Mouse (Mus musculus): ENCODE data around the gene Adck1. TPM values are rescaled to one million over a fixed set of nuclear protein-coding genes. Genes with fewer than 3 reads are reported as not detected.

Gene Adck1
- polyA plus RNA-seq, 1 experiment from 2014 or later = 6.8 TPM

GRCm38 (mm10) chr12:88475833-88476232 lies 115.5 kb downstream of the Adck1 start:
- H3K27ac ChIP-seq (replicated peaks) = no peak overlapping the region
- no peaks in the 10 kb centered on the region for H3K4me1 ChIP-seq (replicated peaks)
- no peaks in the 10 kb centered on the region for H3K9me3 ChIP-seq (replicated peaks)
- WGBS (ENCODE audit: insufficient replicate concordance) = 51% methylated on average over 3 of the region's 3 CpGs
- no peak overlapping the region for H3K4me2 ChIP-seq
- ATAC-seq (ENCODE audit: insufficient read depth) = no peak
- no peak overlapping the region for H3K4me3 ChIP-seq (replicated peaks)
- H3K27me3 ChIP-seq = no peaks in the 10 kb centered on the region
- no peaks in the 10 kb centered on the region for H3K36me3 ChIP-seq (replicated peaks)
- H3K9ac ChIP-seq = no peak overlapping the region

- no peak overlapping the region for H3K4me3 ChIP-seq (replicated peaks)
- H3K9me3 ChIP-seq (replicated peaks) = no peaks in the 10 kb centered on the region
- no peaks in the 10 kb centered on the region for H3K36me3 ChIP-seq (replicated peaks)
- WGBS (ENCODE audit: insufficient replicate concordance) = 59% methylated on average over 6 of the region's 6 CpGs
- no peak for ATAC-seq (ENCODE audit: insufficient read depth)
- no peak overlapping the region for H3K9ac ChIP-seq
- H3K4me1 ChIP-seq (replicated peaks) = no peaks in the 10 kb centered on the region
- H3K27ac ChIP-seq (replicated peaks) = no peak overlapping the region
- H3K27me3 ChIP-seq = no peaks in the 10 kb centered on the region
- no peak overlapping the region for H3K4me2 ChIP-seq
These were observed 116.3 kb downstream of the Adck1 start for GRCm38 (mm10) chr12:88476702-88477101.

GRCm38 (mm10) chr12:88481657-88482056 lies 121.3 kb downstream of the Adck1 start:
- Histone ChIP-seq H3K4me1 (replicated peaks) (no peaks in the 10 kb centered on the region), H3K4me3 (replicated peaks) (no peak overlapping the region), H3K27me3 (no peaks in the 10 kb centered on the region), H3K36me3 (replicated peaks) (no peaks in the 10 kb centered on the region), H3K9ac (no peak overlapping the region), H3K9me3 (replicated peaks) (no peaks in the 10 kb centered on the region), H3K27ac (replicated peaks) (no peak overlapping the region), H3K4me2 (no peak overlapping the region)
- ATAC-seq (ENCODE audit: insufficient read depth) = no peak
- 61% methylated on average over 3 of the region's 3 CpGs for WGBS (ENCODE audit: insufficient replicate concordance)

- H3K4me3 ChIP-seq (replicated peaks) = no peak overlapping the region
- no peaks in the 10 kb centered on the region for H3K4me1 ChIP-seq (replicated peaks)
- H3K9ac ChIP-seq = no peak overlapping the region
- 49% methylated on average over 2 of the region's 2 CpGs for WGBS (ENCODE audit: insufficient replicate concordance)
- H3K9me3 ChIP-seq (replicated peaks) = no peaks in the 10 kb centered on the region
- ATAC-seq (ENCODE audit: insufficient read depth) = no peak
- H3K4me2 ChIP-seq = no peak overlapping the region
- no peaks in the 10 kb centered on the region for H3K36me3 ChIP-seq (replicated peaks)
- no peaks in the 10 kb centered on the region for H3K27me3 ChIP-seq
- no peak overlapping the region for H3K27ac ChIP-seq (replicated peaks)
These were observed 130.5 kb downstream of the Adck1 start for GRCm38 (mm10) chr12:88490881-88491280.

Other genes with a start within 250 kb of the Adck1 start
- gene Gm10436, start 178.4 kb upstream of the Adck1 start, polyA plus RNA-seq (2015; fragmentation: Nextera tagmentation; extraction: Ambion mirVana) = not detected in 2 replicates
- not detected in 2 replicates for gene Gm8332, start 110.5 kb upstream of the Adck1 start, polyA plus RNA-seq (2015; fragmentation: Nextera tagmentation; extraction: Ambion mirVana)
- gene Gm5662, start 86.1 kb upstream of the Adck1 start, polyA plus RNA-seq (2015; fragmentation: Nextera tagmentation; extraction: Ambion mirVana) = not detected in 2 replicates
- not detected in 2 replicates for gene Gm5039, start 36.5 kb upstream of the Adck1 start, polyA plus RNA-seq (2015; fragmentation: Nextera tagmentation; extraction: Ambion mirVana)

All from liver, embryonic 15.5 days (tissue).